Mouse (Mus musculus) megakaryocyte-erythroid progenitor cell, adult 5-6 weeks (primary cell): ENCODE data around the gene Slfn2. TPM values are rescaled to one million over a fixed set of nuclear protein-coding genes. Genes with fewer than 3 reads are reported as not detected.
A peak's percentile ranks its signal among the peaks of the same experiment; 100 is the strongest.

ENCODE experiments used
- ATAC-seq: replicated peaks from 2 replicates; pipeline ENCODE4 v1.8.0; 2016; ENCODE audit warnings: mild to moderate bottlenecking, inconsistent platforms; ENCODE audit not compliant: severe bottlenecking, poor library complexity, low FRiP score, low TSS enrichment
- total RNA-seq, 2 experiments: library from RNA; stranded (forward) in 1 of 2; stranded (reverse) in 1 of 2; fragments of 200-1000, 215-1000 nt in 1 of 2; fragments of >200 nt in 1 of 2; fragmentation: Nextera tagmentation in 1 of 2; gene quantifications; 2 replicates each; pipeline ENCODE4 v1.2.3; 2014 to 2017

The Slfn2 gene
- total RNA-seq, 2 experiments from 2014 or later = 0.66 to 8.3 TPM

DNA sequence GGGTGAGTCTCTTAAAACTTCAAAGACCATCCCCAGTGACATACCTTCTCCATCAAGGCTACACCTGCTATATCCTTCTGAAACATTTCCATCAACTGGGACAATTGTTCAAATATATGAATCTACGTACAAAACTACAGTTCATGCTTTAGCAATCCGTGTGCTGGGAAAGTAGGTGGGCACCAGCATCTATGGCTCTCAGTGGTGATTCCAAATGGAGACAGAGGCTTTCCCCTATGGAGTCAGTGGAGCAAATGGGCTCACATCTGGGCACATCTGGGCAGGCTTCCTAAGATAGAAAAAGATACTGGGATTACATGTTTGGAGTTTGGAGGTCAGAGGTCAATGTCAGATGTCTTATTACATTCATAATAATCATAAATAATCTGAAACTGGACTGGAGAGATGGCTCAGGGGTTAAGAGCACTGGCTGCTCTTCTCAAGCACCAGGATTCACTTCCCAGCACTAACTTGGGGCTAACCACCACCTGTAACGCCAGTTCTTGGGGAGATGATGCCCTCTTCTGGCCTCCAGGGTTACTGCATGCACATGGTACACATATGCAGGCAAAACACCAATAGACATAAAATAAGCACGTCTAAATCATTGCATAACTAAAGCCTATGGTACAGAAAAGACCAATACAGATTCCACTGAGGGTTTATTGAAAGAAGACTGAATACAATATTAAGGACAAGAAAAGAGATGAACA lies 3.2 kb downstream of the Slfn2 start:
- no peak for ATAC-seq

DNA sequence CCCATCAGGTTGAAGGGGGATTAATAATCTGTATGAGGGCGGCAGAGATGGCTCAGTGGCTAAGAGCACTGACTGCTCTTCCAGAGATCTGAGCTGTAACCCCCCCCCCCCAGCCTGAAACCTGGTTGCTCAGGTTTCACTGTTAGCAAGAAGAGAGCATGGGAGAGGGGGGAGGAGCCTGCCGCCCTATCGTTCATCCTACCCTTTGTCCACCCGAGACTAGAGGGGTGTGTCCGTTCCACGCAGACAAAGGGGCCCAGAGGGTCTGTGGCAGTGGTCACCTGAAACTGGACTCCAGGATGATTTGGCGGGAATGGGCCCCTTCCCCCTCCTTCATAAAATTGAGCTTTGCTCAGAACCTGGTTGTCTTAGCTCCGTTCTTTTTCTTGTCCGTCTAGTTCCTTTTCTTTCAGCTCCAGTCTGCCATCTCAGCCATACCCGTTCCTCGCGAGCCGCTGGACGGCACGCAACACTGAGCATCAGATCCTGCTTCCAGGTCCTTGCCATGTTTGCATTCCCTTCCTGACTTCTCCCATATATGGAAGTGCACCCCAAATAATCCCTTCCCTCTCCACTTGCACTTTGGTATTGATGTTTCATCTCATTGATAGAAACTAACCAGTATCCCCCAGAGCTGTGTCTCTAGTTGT lies 5.5 kb downstream of the Slfn2 start:
- ATAC-seq = no peak

DNA sequence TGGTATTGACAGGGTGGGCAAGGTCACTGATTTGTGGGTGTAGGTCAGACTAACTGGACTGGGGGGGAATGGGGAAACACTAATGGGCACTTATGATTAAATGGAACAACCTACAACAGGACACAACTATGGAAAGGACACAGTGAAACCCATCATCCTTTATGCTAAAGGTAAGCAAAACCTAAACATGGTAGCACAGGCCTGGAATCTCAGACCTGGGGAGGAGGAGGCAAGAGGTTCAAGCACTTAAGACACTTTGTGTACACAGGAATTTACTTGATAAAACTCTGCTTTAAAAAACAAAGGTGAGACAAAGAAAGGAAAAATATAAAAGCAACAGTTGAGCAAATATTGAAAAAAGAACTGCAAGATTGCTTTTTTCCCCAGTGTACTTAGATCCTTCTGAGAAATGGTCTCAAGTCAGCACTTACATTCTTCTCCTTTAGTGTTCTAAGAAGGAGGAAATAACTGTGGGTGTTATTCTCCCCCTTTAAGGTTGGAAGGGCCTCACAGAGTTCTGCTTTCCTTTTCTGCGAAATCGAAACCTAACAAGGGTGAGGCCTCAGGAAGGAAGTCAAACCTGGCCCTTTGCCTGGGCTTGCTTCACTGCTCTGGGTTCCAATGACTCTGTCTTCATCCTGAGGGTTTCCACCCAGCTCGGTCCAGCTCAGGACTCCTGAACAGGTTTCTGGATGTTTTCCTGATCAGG lies 13.0 kb downstream of the Slfn2 start:
- ATAC-seq = peak; percentile 71; the same call in 1 of the 2 replicates

DNA sequence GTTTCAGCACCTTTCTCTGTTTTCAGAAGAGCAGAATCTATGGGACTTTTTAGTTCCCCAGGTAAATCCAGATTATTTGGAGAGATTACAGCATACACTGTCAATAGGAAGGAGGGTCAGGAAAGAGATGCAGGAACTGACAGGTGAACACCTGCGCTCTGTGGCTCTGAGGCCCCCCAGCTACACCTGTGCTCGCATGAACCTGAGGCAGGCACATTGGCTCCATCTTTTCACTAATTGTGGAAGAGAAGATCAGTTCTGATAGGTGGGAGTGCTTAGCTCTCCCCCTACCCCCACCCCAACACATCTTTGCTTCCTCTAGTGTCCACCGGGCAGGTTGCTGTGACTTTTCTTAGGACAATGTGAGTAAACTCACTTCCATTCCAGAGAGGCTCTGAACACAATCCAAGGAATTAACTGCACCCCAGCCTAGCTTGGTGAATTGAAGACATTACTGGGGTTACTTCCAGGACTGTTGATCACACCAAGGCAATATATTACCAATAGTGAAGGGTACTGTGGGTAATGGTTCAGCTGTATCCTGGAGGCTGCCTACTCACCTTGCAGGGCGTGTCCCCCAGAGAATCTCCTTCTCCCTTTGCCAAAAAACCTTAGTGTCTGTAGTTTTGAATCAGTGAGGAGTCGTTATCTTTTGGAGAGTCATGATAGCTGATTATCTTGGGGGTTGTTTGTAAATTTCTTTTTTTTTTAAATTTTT lies 13.7 kb downstream of the Slfn2 start:
- 0 out of 2 replicates have a peak, but pooled peaks have one; percentile 10 for ATAC-seq

DNA sequence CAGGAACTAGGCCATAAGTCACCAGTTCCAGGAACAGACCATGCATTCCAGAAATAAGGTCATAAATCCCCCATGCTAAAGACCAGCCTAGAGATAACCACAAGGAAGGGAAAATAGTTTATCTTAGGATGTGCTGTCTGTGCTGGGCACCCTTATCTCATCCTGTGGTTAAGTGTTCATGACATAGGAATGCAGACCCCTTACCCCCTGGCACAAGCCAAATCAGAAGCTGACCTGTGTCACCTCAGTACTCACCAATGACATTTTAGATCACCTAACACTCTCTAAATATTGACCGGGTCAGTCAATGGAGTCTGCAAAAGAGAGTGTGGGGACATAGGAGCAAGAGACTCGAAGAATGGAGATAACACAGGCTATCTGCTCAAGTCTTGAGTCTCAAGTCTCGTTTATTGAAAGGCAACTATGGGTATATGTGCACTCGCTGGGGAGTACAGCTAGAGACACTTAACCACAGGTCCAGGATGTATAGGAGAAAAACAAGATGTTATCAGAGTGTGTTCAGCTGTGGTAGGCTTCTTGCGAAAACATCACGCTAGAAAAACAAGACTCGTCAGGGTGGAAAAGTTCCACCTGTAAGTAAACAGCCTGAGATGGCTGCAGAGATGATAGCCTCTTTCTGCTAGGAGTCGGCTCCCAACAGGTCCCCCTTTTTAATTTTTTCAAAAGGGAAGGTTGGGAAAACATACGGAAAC lies 14.7 kb downstream of the Slfn2 start:
- no peak for ATAC-seq

DNA sequence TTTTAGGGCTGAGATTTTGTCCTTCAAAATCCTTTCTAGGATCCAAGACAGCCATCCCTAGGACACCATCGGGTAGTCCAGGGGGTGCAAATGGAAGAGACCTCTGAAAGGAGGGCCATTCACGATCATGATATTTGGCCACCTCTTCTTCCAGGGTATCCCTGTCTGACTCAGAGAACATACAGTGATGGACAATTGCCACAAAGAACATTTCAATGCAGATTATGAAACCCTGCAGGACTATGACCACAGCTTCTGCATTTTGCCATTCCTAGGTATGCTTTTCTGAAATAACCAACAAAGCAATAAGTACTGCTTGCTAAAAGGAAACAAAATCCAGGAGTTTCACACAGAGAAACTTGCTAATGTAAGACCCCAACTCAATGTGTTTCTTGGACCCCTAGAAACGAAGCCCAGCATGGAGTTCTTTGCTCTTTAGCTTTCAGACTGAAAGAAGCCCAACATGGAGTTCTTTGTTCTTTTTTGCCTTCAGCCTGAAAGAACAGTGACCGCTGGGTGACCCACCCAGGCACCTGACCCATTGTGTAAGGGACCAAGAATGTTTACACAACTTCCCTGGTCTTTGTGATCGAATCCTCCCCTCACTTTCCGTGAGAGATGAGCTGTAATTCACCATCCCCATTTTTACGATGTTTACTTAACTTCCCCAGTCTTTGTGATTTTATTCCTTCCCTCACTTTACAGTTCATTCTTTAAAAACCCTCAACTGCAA lies 18.0 kb downstream of the Slfn2 start:
- ATAC-seq = no peak

DNA sequence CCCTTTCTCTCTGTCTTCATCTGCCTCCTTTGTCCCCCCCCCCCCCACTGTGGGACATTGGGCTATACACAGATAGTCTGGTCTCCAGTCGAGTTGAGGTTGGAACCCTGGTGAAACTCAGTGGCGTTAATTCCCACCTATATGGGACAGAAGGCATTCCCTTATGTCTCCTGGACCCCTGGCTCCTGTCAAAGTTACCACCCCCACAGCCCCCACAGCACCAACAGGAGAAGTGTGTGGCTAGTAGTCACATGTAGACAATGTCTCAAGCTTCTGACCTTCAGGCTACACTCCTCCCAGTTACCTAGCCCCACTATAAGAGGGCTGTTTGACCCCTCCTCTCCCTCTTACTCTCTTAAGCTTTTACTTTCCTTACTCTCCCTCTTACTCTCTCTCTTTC lies 19.2 kb downstream of the Slfn2 start:
- ATAC-seq = no peak

DNA sequence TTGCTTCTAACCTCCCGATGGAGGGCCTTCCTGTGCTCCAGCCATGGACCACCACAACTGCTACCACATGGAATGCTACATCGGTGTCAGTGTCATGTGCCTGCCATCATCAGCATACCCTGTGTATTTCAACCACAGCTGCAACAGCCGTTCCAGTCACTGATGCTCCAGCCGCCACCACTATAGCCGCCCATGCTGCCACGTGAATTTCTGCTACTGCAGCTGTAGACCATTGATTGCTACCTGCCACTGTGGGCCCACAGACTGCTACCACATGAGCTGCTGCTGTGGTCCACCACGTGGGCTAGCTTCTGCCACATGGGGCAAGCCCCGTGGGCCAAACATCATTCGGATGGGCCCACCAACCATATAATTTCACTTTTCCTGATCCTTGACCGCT lies 19.8 kb downstream of the Slfn2 start:
- no peak for ATAC-seq

DNA sequence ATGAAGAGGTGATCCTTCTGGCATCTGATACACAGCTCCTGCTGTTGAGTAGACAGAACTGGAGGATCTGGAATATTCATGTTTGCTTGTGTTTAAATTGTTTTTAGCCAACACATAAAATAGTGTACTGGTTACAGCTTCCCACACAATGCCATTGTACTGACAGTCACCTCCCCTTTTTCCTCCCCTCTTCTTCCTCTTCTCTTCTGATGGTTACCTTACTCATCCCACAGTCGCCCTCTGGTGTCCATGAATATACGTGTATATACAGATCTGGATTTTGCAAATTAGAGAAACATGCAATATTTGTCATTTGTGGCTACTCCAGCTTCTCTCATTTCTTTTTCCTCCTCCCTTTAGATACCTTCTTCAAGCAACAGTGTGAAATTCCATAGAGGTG lies 50.2 kb downstream of the Slfn2 start:
- ATAC-seq = no peak

DNA sequence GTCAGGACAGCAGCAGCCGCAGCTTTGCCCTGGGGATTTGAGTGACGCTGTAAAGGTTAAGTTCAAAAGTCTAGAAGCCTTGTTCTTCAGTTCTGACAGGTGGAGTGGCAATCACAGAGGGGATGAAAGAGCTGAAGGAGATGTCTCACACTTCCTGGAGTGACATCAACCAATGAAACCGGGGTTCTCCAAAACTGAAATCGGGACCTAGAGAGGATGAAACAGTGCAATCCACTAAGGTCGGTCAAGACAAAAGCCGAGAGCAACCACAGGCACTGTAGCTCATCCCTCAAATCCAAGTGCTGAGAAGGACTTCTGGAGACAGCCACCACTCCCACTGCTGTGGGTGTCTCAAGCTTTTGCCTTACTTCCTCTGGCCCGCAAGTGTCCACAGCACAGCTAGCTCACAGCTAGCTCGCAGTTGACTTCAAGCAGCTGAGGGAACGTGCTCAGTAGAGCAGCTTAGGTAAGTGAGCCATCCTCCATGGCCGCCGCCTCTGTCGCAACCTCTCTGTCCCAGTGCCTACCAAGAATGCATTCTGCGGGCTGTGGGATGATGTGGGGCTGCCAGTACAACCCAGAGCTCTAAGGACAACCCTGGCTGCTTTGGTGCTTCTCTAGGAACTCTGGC lies 51.8 kb downstream of the Slfn2 start, which contains the start of gene Slfn1:
Gene Slfn1 (plus strand): TSS at position 253 of the 631 bp plus-strand sequence.
- no peak for ATAC-seq

DNA sequence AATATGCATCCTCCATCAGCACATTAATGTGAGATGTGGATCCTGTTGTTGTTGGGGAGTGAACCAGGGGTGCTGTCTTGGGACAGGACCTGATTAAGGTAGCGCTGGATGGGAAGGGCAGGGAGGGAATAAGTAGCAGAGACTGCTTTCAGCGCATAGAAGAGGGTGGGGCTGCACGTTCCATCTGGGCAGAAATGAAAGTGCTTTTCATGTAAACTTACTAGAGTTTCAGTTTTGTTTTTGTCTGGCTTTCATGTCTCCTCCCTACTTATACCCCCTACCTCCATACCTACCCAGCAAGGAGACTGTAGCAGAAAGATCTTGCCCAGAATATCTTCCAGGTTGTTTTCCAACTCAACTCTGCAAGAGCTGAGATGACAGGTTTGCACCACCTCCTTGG lies 53.1 kb downstream of the Slfn2 start:
- no peak for ATAC-seq

Other genes starting within 250 kb of the Slfn2 start
- gene Rffl, start 193.9 kb upstream of the Slfn2 start, total RNA-seq (2014; fragmentation: Nextera tagmentation) = 28.7 and 31.2 TPM in 2 replicates
- gene Rffl, start 193.9 kb upstream of the Slfn2 start, total RNA-seq (2017) = 16.4 and 22.4 TPM in 2 replicates
- 14.3 and 20.0 TPM in 2 replicates for gene Rad51d, start 174.5 kb upstream of the Slfn2 start, total RNA-seq (2014; fragmentation: Nextera tagmentation)
- gene Rad51d, start 174.5 kb upstream of the Slfn2 start, total RNA-seq (2017) = 16.3 and 18.9 TPM in 2 replicates
- gene Fndc8, start 173.0 kb upstream of the Slfn2 start, total RNA-seq (2014; fragmentation: Nextera tagmentation) = not detected in 2 replicates
- gene Fndc8, start 173.0 kb upstream of the Slfn2 start, total RNA-seq (2017) = not detected in 2 replicates
- 103 and 130 TPM in 2 replicates for gene Nle1, start 156.7 kb upstream of the Slfn2 start, total RNA-seq (2014; fragmentation: Nextera tagmentation)
- gene Nle1, start 156.7 kb upstream of the Slfn2 start, total RNA-seq (2017) = 18.6 and 45.0 TPM in 2 replicates
- not detected in 2 replicates for gene Unc45b, start 154.6 kb upstream of the Slfn2 start, total RNA-seq (2014; fragmentation: Nextera tagmentation)
- not detected in 2 replicates for gene Unc45b, start 154.6 kb upstream of the Slfn2 start, total RNA-seq (2017)
- gene Slfn5, start 113.8 kb upstream of the Slfn2 start, total RNA-seq (2014; fragmentation: Nextera tagmentation) = 1.1 and 2.5 TPM in 2 replicates
- 2.8 and 5.5 TPM in 2 replicates for gene Slfn5, start 113.8 kb upstream of the Slfn2 start, total RNA-seq (2017)
- 3.2 and 4.1 TPM in 2 replicates for gene Slfn9, start 73.3 kb upstream of the Slfn2 start, total RNA-seq (2014; fragmentation: Nextera tagmentation)
- gene Slfn9, start 73.3 kb upstream of the Slfn2 start, total RNA-seq (2017) = 6.1 and 11.7 TPM in 2 replicates
- 7.4 and 9.3 TPM in 2 replicates for gene Slfn8, start 44.3 kb upstream of the Slfn2 start, total RNA-seq (2014; fragmentation: Nextera tagmentation)
- 6.5 and 11.6 TPM in 2 replicates for gene Slfn8, start 44.3 kb upstream of the Slfn2 start, total RNA-seq (2017)
- 0.64 TPM in 1 of 2 replicates, not detected in the other for gene Slfn1, start 51.7 kb downstream of the Slfn2 start, total RNA-seq (2014; fragmentation: Nextera tagmentation)
- 0.23 and 2.5 TPM in 2 replicates for gene Slfn1, start 51.7 kb downstream of the Slfn2 start, total RNA-seq (2017)
- 2.2 TPM in 1 of 2 replicates, not detected in the other for gene Slfn4, start 110.1 kb downstream of the Slfn2 start, total RNA-seq (2014; fragmentation: Nextera tagmentation)
- gene Slfn4, start 110.1 kb downstream of the Slfn2 start, total RNA-seq (2017) = 0.19 and 0.28 TPM in 2 replicates
- gene Slfn3, start 126.2 kb downstream of the Slfn2 start, total RNA-seq (2014; fragmentation: Nextera tagmentation) = 15.3 and 24.2 TPM in 2 replicates
- gene Slfn3, start 126.2 kb downstream of the Slfn2 start, total RNA-seq (2017) = 33.5 and 38.0 TPM in 2 replicates
- not detected in 2 replicates for gene Slfn14, start 221.6 kb downstream of the Slfn2 start, total RNA-seq (2014; fragmentation: Nextera tagmentation)
- 0.28 TPM in 1 of 2 replicates, not detected in the other for gene Slfn14, start 221.6 kb downstream of the Slfn2 start, total RNA-seq (2017)
- 74.0 and 74.2 TPM in 2 replicates for gene Ap2b1, start 233.9 kb downstream of the Slfn2 start, total RNA-seq (2014; fragmentation: Nextera tagmentation)
- 61.2 and 65.4 TPM in 2 replicates for gene Ap2b1, start 233.9 kb downstream of the Slfn2 start, total RNA-seq (2017)
- gene Pex12, start 237.5 kb downstream of the Slfn2 start, total RNA-seq (2014; fragmentation: Nextera tagmentation) = 7.6 and 10.1 TPM in 2 replicates
- 9.5 and 9.6 TPM in 2 replicates for gene Pex12, start 237.5 kb downstream of the Slfn2 start, total RNA-seq (2017)